Mouse (Mus musculus): ENCODE data around the gene Adgre4. TPM values are rescaled to one million over a fixed set of nuclear protein-coding genes. Genes with fewer than 3 reads are reported as not detected.

Adgre4 gene
- total RNA-seq, 2 experiments from 2014 or later = 0.07 to 0.45 TPM

Other genes with a start within 250 kb of the Adgre4 start
- not detected for gene Vmn2r118, start 124.8 kb upstream of the Adgre4 start, total RNA-seq (2021)
- 1 to 10 TPM; 3.5 to 4.3 TPM for gene Pot1b, start 37.4 kb upstream of the Adgre4 start, total RNA-seq (2021)
- gene Zfp119a, start 128.9 kb downstream of the Adgre4 start, total RNA-seq (2021) = 1 to 10 TPM; 5.5 to 5.6 TPM
- 1 to 10 TPM; 4.9 to 5.3 TPM for gene Zfp959, start 142.1 kb downstream of the Adgre4 start, total RNA-seq (2021)
- gene Zfp119b, start 199.5 kb downstream of the Adgre4 start, total RNA-seq (2021) = 1 to 10 TPM; 4.4 to 4.5 TPM
- under 1 TPM; 0.22 to 0.82 TPM for gene Ebi3, start 202.7 kb downstream of the Adgre4 start, total RNA-seq (2021)
- 10 to 100 TPM; 12.8 TPM for gene Yju2, start 209.1 kb downstream of the Adgre4 start, total RNA-seq (2021)
- gene Shd, start 220.5 kb downstream of the Adgre4 start, total RNA-seq (2021) = 1 to 10 TPM; 1.8 to 3.4 TPM
- gene Fsd1, start 236.5 kb downstream of the Adgre4 start, total RNA-seq (2021) = under 1 TPM in 1 of 2 experiments, not detected in 1; 0.31 TPM